Mouse (Mus musculus) liver, embryonic 14.5 days (tissue): ENCODE data around the gene Coq8a.

Experiments used
- CTCF ChIP-seq: IDR thresholded peaks from 2 replicates; pipeline ENCODE4 v1.5.1; 2016; ENCODE audit warnings: antibody characterized with exemption, low read depth, control low read depth
- EP300 ChIP-seq: IDR thresholded peaks from 2 replicates; pipeline ENCODE4 v1.6.1; 2016; ENCODE audit warnings: antibody characterized with exemption, low read depth

DNA sequence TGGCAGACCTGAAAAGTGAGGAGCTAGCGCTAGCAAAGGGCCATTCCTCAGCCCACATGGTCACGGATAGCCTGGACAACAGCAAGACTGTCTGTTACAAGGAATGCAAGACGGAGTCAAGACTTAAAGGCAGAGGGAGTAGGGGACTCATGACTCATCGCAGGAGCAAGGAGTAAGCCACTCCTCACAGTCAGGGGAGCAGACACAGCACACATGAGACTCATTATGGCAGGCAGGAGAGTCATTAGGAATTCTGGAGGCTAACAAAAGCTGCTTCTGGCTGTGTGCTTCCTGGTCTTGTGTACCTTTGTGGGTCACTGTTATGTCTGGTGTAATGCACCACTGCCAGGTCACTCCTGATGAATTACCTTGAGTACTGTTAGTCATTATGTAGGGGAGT, 60.2 kb downstream of the Coq8a start:
- TF ChIP-seq CTCF, result no peak
- no peak for TF ChIP-seq EP300
